Mouse (Mus musculus): ENCODE results near the gene Myocos. TPM values are rescaled to one million over a fixed set of nuclear protein-coding genes. Genes with fewer than 3 reads are reported as not detected.

Gene Myocos
- polyA plus RNA-seq, 2 experiments: not detected

GRCm38 (mm10) chr1:162597379-162598102 lies 60.5 kb downstream of the Myocos start:
- Histone ChIP-seq H3K9ac (replicated peaks) (no peak overlapping the region), H3K27me3 (ENCODE audit: control insufficient read depth, insufficient read depth, low read length) (no peaks in the 10 kb centered on the region), H3K27ac (no peak overlapping the region), H3K9me3 (ENCODE audit: control insufficient read depth, low read length) (no peaks in the 10 kb centered on the region), H3K36me3 (replicated peaks; ENCODE audit: control insufficient read depth, insufficient read depth, low read depth) (no peaks in the 10 kb centered on the region), H3K4me3 (ENCODE audit: insufficient read depth in 1 of 2, low read depth in 2 of 2, low read length in 2 of 2) (no peak overlapping the region), H3K4me1 (replicated peaks; ENCODE audit: control insufficient read depth in 2 of 2, insufficient read depth in 2 of 2, low read length in 1 of 2) (0 out of 4 replicates have a peak, but pooled peaks cover 0 to 2% of the 10 kb centered on the region in 2 experiments), H3K4me2 (ENCODE audit: low read depth) (no peak overlapping the region)
- WGBS (ENCODE audit: insufficient replicate concordance): 31% methylated on average over 3 of the region's 3 CpGs
- TF ChIP-seq EP300 (IDR thresholded peaks at IDR 0.05; ENCODE audit: low read depth) (no peak), CTCF (IDR thresholded peaks at IDR 0.05; ENCODE audit: low read depth) (no peak)
- ATAC-seq (ENCODE audit: insufficient read depth): no peak
- DNase-seq (ENCODE audit: low read depth in 3 of 3, low spot score in 3 of 3): no peak

Small RNA genes lying within 50 kb of the gene (microRNA-seq; reads per million reads assigned to microRNA genes)
- not detected for gene Gm27616

Other genes starting within 250 kb of the Myocos start
- gene Dnm3, start 180.2 kb downstream of the Myocos start, polyA plus RNA-seq (2012; rRNA removed): 0.61 and 0.65 TPM in 2 replicates
- 0.90 and 0.96 TPM in 2 replicates for gene Dnm3, start 180.2 kb downstream of the Myocos start, polyA plus RNA-seq (2014; fragmentation: Nextera tagmentation; extraction: Ambion mirVana)
- gene Mettl13, start 109.7 kb downstream of the Myocos start, polyA plus RNA-seq (2012; rRNA removed): 3.8 and 4.9 TPM in 2 replicates
- 4.2 and 5.5 TPM in 2 replicates for gene Mettl13, start 109.7 kb downstream of the Myocos start, polyA plus RNA-seq (2014; fragmentation: Nextera tagmentation; extraction: Ambion mirVana)
- gene Vamp4, start 87.7 kb downstream of the Myocos start, polyA plus RNA-seq (2012; rRNA removed): 3.4 and 5.6 TPM in 2 replicates
- gene Vamp4, start 87.7 kb downstream of the Myocos start, polyA plus RNA-seq (2014; fragmentation: Nextera tagmentation; extraction: Ambion mirVana): 13.5 TPM in 2 replicates
- gene Myoc, start 19.1 kb downstream of the Myocos start, polyA plus RNA-seq (2012; rRNA removed): 0.01 TPM in 1 of 2 replicates, not detected in the other
- not detected in 2 replicates for gene Myoc, start 19.1 kb downstream of the Myocos start, polyA plus RNA-seq (2014; fragmentation: Nextera tagmentation; extraction: Ambion mirVana)
- 10.6 and 12.9 TPM in 2 replicates for gene Prrc2c, start 82.3 kb upstream of the Myocos start, polyA plus RNA-seq (2012; rRNA removed)
- 34.3 and 34.8 TPM in 2 replicates for gene Prrc2c, start 82.3 kb upstream of the Myocos start, polyA plus RNA-seq (2014; fragmentation: Nextera tagmentation; extraction: Ambion mirVana)
- 2.2 and 3.0 TPM in 2 replicates for gene Fmo4, start 155.8 kb upstream of the Myocos start, polyA plus RNA-seq (2012; rRNA removed)
- 2.0 and 3.2 TPM in 2 replicates for gene Fmo4, start 155.8 kb upstream of the Myocos start, polyA plus RNA-seq (2014; fragmentation: Nextera tagmentation; extraction: Ambion mirVana)
- gene Fmo1, start 208.4 kb upstream of the Myocos start, polyA plus RNA-seq (2012; rRNA removed): 11.4 and 13.7 TPM in 2 replicates
- gene Fmo1, start 208.4 kb upstream of the Myocos start, polyA plus RNA-seq (2014; fragmentation: Nextera tagmentation; extraction: Ambion mirVana): 13.6 and 14.4 TPM in 2 replicates
- gene Fmo2, start 240.5 kb upstream of the Myocos start, polyA plus RNA-seq (2012; rRNA removed): 0.02 and 0.08 TPM in 2 replicates
- gene Fmo2, start 240.5 kb upstream of the Myocos start, polyA plus RNA-seq (2014; fragmentation: Nextera tagmentation; extraction: Ambion mirVana): 0.27 TPM in 1 of 2 replicates, not detected in the other

Data from liver, embryonic 14.5 days (tissue).